Mouse (Mus musculus) megakaryocyte-erythroid progenitor cell, adult 5-6 weeks (primary cell): ENCODE measurements around the gene Cntn3. TPM values are rescaled to one million over a fixed set of nuclear protein-coding genes. Genes with fewer than 3 reads are reported as not detected.

Experiments
- ATAC-seq: replicated peaks from 2 replicates; pipeline ENCODE4 v1.8.0; 2016; ENCODE audit warnings: mild to moderate bottlenecking, inconsistent platforms; ENCODE audit not compliant: severe bottlenecking, poor library complexity, low FRiP score, low TSS enrichment
- total RNA-seq, 2 experiments: library from RNA; stranded (forward) in 1 of 2; stranded (reverse) in 1 of 2; fragments of 200-1000, 215-1000 nt in 1 of 2; fragments of >200 nt in 1 of 2; fragmentation: Nextera tagmentation in 1 of 2; gene quantifications; 2 replicates each; pipeline ENCODE4 v1.2.3; 2014 to 2017

Gene Cntn3
- total RNA-seq, 2 experiments from 2014 or later: not detected

DNA sequence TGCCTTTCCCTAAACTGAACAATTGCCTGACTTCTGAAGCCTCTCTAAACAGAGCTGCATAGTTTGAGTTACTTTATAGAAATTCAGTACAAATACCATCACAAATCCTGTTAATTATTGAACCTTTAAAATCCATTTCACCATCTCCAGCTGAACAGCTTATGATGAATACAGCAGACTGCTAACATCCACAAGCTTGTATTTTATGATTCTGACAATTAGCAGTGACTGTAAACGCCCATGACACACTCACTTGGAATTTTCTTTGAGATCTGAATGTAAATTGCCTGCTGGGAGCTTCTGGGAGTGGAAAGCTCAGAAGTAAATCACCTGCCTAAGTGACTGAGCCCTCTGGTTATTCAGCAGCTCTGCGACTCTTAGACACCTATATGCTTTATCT lies 459.3 kb downstream of the Cntn3 start:
- no peak for ATAC-seq
